Mouse (Mus musculus) monocyte, adult 5-6 weeks (primary cell): Measurements from ENCODE around the gene Rsph4a. TPM values are rescaled to one million over a fixed set of nuclear protein-coding genes. Genes with fewer than 3 reads are reported as not detected.
A peak's percentile ranks its signal among the peaks of the same experiment; 100 is the strongest.
"Not testable (repeated sequence)": the region's sequence is repeated elsewhere in the genome, so short reads cannot be mapped to it uniquely, and the experiment has no call there.

Experiments
- ATAC-seq: fragments of 153-309, 156-312 bp; replicated peaks from 2 replicates; pipeline ENCODE4 v1.8.0; 2017; ENCODE audit warnings: mild to moderate bottlenecking; ENCODE audit not compliant: low TSS enrichment, insufficient number of reproducible peaks, severe bottlenecking, poor library complexity, low FRiP score
- total RNA-seq: library from RNA; stranded (forward); fragments of 200-1000, 200-491, 200-594 nt; gene quantifications from 3 replicates; pipeline ENCODE4 v1.2.3, GENCODE M21; 2017

Gene Rsph4a
- total RNA-seq = not detected in 3 replicates

DNA sequence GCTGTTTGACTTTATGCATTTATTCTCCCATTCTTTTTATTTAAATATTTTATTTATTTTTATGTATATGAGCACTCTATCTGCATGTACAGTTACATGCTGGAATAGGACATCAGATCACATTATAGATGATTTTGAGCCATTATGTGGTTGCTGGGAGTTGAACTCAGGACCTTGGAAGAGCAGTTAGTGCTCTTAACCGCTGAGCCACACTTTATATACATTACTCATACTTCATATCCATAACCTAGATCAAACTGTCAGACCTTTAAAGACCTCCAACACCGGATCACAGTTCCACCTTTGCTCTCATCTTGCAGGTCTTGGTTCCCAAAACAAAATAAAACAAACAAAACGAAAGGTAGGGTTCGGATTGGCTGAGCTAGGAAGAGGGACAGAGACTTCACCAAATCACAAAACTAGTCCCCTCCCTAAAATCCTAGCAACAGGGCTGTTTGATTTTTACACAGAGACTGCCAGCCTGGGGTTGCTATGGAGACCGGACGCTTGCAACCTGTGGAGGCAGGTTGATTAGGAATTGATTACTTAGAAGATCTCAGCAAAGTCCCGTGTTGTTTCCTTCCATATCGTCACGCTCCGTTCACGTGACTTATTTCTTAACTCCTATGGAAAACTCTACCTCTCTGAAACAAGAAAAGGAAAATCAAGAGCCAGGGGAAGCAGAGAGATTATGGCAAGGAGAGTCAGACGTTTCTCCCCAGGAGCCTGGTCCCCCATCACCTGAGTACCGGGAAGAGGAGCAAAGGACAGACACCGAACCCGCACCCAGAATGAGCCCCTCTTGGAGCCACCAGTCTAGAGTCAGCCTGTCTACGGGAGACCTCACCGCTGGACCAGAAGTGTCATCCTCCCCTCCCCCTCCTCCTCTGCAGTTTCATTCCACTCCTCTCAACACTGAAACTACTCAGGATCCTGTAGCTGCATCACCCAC is at the start of gene Rsph4a:
Rsph4a (plus strand) TSS at position 582 of the 952 bp plus-strand sequence.
- no peak for ATAC-seq

GRCm38 (mm10) chr10:33857421-33857820 is 47.5 kb upstream of the Rsph4a start, which contains the start of gene Sult3a1:
TSS of gene Sult3a1 (plus strand) at chr10:33857721.
- no peak for ATAC-seq

- no peak for ATAC-seq
Measured at GRCm38 (mm10) chr10:33865994-33866393, 38.9 kb upstream of the Rsph4a start.

GRCm38 (mm10) chr10:33870441-33870840 is 34.5 kb upstream of the Rsph4a start:
- no peak for ATAC-seq

DNA sequence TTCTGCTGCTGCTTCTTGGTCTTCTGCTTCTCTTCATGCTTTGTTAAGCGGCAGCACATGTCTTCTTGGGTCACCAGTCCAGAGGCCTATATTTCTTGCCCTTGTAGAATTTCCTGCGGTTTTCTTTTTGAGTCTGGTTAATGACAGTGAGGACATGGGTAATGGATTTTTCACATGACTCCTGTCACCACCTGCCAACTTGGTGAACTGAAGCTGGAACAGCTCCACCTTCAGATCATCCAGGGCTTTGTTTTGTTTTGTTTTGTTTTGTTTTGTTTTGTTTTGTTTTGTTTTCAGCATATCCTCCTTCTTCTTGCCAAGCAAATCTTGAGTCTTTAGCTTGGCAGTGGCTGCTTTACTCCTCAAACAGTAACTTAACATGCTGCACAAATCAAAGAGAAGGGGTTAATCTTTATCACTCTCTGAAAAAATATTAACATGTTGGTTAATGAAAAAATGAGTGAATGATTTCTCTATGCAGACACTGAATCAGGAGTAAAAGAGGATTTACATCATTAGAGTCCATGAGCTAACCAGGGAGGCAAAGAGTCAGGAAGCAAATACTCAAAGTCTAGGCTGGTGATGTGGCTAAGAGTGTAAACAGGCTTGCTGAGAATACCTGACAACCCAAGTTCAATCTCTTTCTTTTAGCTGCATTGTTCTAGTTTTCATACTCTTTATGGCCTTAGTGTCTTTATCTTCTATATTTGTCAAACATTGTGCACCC is 32.1 kb upstream of the Rsph4a start:
- no peak for ATAC-seq

DNA sequence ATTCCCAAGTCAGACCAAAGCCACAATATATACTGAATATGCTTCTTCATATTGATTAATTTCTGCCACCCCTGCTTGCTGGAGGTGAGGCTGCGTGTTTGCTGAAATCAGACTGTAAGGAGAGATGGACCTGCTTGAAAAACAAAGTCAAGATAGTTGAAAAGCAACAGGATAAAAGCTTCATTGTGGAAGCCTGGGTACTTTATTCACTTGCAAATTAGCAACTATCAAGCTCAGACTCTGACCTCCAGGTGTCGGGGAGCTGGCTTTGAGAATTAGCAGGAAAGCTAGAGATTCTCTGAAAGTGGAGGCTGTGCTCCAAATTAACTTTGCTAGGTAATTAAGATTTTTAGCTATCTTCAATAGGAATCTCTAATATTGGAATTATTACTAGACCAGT is 22.5 kb upstream of the Rsph4a start:
- not testable (repeated sequence) for ATAC-seq

DNA sequence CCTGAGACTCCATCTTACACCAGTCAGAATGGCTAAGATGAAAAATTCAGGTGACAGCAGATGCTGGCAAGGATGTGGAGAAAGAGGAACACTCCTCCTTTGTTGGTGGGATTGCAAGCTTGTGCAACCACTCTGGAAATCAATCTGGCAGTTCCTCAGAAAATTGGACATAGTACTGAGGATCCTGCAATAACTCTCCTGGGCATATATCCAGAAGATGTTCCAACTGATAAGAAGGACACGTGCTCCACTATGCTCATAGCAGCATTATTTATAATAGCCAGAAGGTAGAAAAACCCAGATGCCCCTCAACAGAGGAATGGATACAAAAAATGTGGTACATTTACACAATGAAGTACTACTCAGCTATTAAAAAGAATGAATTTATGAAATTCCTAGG is 3.4 kb upstream of the Rsph4a start:
- ATAC-seq = not testable (repeated sequence)

- ATAC-seq = no peak
Measured at GRCm38 (mm10) chr10:33905489-33905888, 578 bp downstream of the Rsph4a start.

GRCm38 (mm10) chr10:33940702-33941101 is 35.8 kb downstream of the Rsph4a start:
- no peak for ATAC-seq

- ATAC-seq = no peak
Measured at GRCm38 (mm10) chr10:33945390-33945789, 40.5 kb downstream of the Rsph4a start.

DNA sequence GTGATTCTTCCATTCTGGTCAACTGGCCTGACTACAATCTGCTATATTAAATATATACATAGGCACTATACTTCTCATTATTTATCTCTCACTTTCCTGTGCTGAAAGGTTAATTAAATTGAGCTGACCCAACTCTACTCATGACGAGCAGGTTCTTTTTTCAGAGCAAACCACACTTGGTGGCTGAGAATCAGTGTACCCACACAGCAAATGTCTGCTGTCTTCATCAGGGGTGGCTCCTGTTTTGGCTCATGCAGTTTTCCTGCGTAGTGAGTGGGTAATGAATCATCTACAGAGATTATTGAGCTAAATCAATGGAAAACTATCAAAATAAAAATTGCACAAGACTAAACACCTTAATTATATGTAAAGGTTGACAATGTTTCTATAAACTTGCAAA is 41.4 kb downstream of the Rsph4a start:
- no peak for ATAC-seq

- ATAC-seq = peak; percentile 99
Measured at GRCm38 (mm10) chr10:33950803-33951583, 46.1 kb downstream of the Rsph4a start, which contains the start of gene Zup1. TSS of gene Zup1 (minus strand) at chr10:33951269.

- ATAC-seq = no peak
Measured at GRCm38 (mm10) chr10:33952509-33952908, 47.6 kb downstream of the Rsph4a start.

Other genes with a start within 250 kb of the Rsph4a start
- gene Sult3a2, start 118.4 kb upstream of the Rsph4a start, total RNA-seq = not detected in 3 replicates
- gene Sult3a1, start 47.4 kb upstream of the Rsph4a start, total RNA-seq = not detected in 3 replicates
- 75.7 to 106 TPM (median 102 TPM) in 3 replicates for gene Zup1, start 46.2 kb downstream of the Rsph4a start, total RNA-seq
- gene Rwdd1, start 114.5 kb downstream of the Rsph4a start, total RNA-seq = 87.2 to 102 TPM (median 97.4 TPM) in 3 replicates
- not detected in 3 replicates for gene Trappc3l, start 132.5 kb downstream of the Rsph4a start, total RNA-seq
- not detected in 3 replicates for gene Calhm4, start 139.2 kb downstream of the Rsph4a start, total RNA-seq
- gene Calhm5, start 191.4 kb downstream of the Rsph4a start, total RNA-seq = not detected in 3 replicates
- 23.3 to 41.0 TPM (median 24.7 TPM) in 3 replicates for gene Calhm6, start 222.9 kb downstream of the Rsph4a start, total RNA-seq